16 mouse cellular contexts compared by ENCODE assay signal in the genomic region with DNA sequence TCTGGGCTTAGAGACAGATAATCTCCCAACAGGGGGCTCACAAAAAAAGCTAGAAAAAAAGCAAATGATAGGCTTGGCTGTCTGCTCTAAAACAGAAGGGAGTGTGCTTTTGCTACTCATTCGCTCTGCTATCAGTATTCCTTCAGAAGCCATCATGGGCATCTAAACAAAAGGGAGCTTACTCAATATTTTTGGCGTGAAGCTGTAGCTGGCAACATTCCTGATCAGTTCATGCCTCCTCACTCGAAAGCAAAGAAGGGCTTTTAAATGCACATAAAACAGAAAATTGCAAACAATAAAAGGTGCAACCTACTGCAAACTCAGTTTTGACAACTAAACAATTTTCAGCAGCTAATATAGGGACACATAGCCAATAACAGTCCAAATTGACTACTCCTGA. TPM values are rescaled to one million over a fixed set of nuclear protein-coding genes. Genes with fewer than 3 reads are reported as not detected.
A peak's percentile ranks its signal among the peaks of the same experiment; 100 is the strongest.
DNase-seq lines count a peak whose midpoint lies in the region; ATAC-seq and TF ChIP-seq lines count a peak whose summit lies in the region.
"Had no signal": no experiment of that assay in that cellular context is flagged by ENCODE, and none has a peak within 500 bp of the region (broad histone marks: within the 10 kb centered on the region; RNA-seq: fewer than 3 reads in every experiment).

No protein-coding gene starts in this region.

- peaks cover 14% of the 10 kb centered on the region for H3K4me1 ChIP-seq in hindbrain, embryonic 15.5 days (replicated peaks)
- peaks cover 6% of the 10 kb centered on the region; the same call in 1 of the 2 replicates for H3K4me1 ChIP-seq in hindbrain, embryonic 16.5 days (ENCODE audit: control insufficient read depth, insufficient read depth, low read depth, low read length)
- peaks cover 7% of the 10 kb centered on the region; the same call in 1 of the 2 replicates for H3K4me1 ChIP-seq in midbrain, embryonic 15.5 days
- peaks cover 9% of the 10 kb centered on the region; the same call in 1 of the 2 replicates for H3K4me1 ChIP-seq in midbrain, postnatal 0 days (ENCODE audit: insufficient read depth, low read length)
- H3K4me1 ChIP-seq: embryonic facial prominence, embryonic 13.5 days; limb, embryonic 15.5 days had no signal

- H3K4me3 ChIP-seq in hindbrain, embryonic 15.5 days = no peak overlapping the region
- no peak overlapping the region for H3K4me3 ChIP-seq in hindbrain, embryonic 16.5 days (ENCODE audit: low read length)
- no peak overlapping the region for H3K4me3 ChIP-seq in midbrain, embryonic 15.5 days
- H3K4me3 ChIP-seq in midbrain, postnatal 0 days (ENCODE audit: low read depth, low read length) = no peak overlapping the region
- H3K4me3 ChIP-seq: embryonic facial prominence, embryonic 13.5 days; heart, embryonic 15.5 days; hindbrain, embryonic 13.5 days; limb, embryonic 15.5 days had no signal

- no peak for ATAC-seq in hindbrain, embryonic 15.5 days (ENCODE audit: low FRiP score, low read depth)
- no peak for ATAC-seq in hindbrain, embryonic 16.5 days
- no peak for ATAC-seq in midbrain, embryonic 15.5 days (replicated peaks)
- no peak for ATAC-seq in midbrain, postnatal 0 days (ENCODE audit: low FRiP score)

- peaks cover 27% of the 10 kb centered on the region for H3K36me3 ChIP-seq in hindbrain, embryonic 15.5 days
- peaks cover 26% of the 10 kb centered on the region for H3K36me3 ChIP-seq in hindbrain, embryonic 16.5 days (ENCODE audit: control insufficient read depth, insufficient read depth, low read length)
- peaks cover 19% of the 10 kb centered on the region for H3K36me3 ChIP-seq in midbrain, embryonic 15.5 days (replicated peaks)
- peaks cover 31% of the 10 kb centered on the region for H3K36me3 ChIP-seq in midbrain, postnatal 0 days (ENCODE audit: insufficient read depth, low read length)

- H3K4me2 ChIP-seq in hindbrain, embryonic 15.5 days = no peak overlapping the region
- H3K4me2 ChIP-seq in hindbrain, embryonic 16.5 days (ENCODE audit: low read length) = no peak overlapping the region
- H3K4me2 ChIP-seq in midbrain, embryonic 15.5 days = no peak overlapping the region
- H3K4me2 ChIP-seq in midbrain, postnatal 0 days (ENCODE audit: low read depth, low read length, poor library complexity, severe bottlenecking) = no peak overlapping the region
- H3K4me2 ChIP-seq: embryonic facial prominence, embryonic 13.5 days; heart, embryonic 15.5 days; hindbrain, embryonic 13.5 days; limb, embryonic 15.5 days had no signal

- no peaks in the 10 kb centered on the region for H3K9me3 ChIP-seq in hindbrain, embryonic 15.5 days
- H3K9me3 ChIP-seq in hindbrain, embryonic 16.5 days (ENCODE audit: control insufficient read depth, low read length) = no peaks in the 10 kb centered on the region
- H3K9me3 ChIP-seq in midbrain, embryonic 15.5 days = no peaks in the 10 kb centered on the region
- H3K9me3 ChIP-seq in midbrain, postnatal 0 days (ENCODE audit: low read length) = no peaks in the 10 kb centered on the region
- H3K9me3 ChIP-seq: embryonic facial prominence, embryonic 13.5 days; heart, embryonic 15.5 days; hindbrain, embryonic 13.5 days; limb, embryonic 15.5 days had no signal

- no peak overlapping the region for H3K9ac ChIP-seq in hindbrain, embryonic 15.5 days
- no peak overlapping the region for H3K9ac ChIP-seq in hindbrain, embryonic 16.5 days (ENCODE audit: low read depth, low read length)
- no peak overlapping the region for H3K9ac ChIP-seq in midbrain, embryonic 15.5 days
- H3K9ac ChIP-seq in midbrain, postnatal 0 days (replicated peaks; ENCODE audit: low read length, poor library complexity, severe bottlenecking) = no peak overlapping the region
- H3K9ac ChIP-seq: embryonic facial prominence, embryonic 13.5 days; heart, embryonic 15.5 days; hindbrain, embryonic 13.5 days; limb, embryonic 15.5 days had no signal

- 68% methylated on average over 3 of the region's 3 CpGs for WGBS in hindbrain, embryonic 15.5 days
- WGBS in hindbrain, embryonic 16.5 days = 54% methylated on average over 3 of the region's 3 CpGs
- 46% methylated on average over 3 of the region's 3 CpGs for WGBS in midbrain, embryonic 15.5 days
- WGBS in midbrain, postnatal 0 days = 40% methylated on average over 3 of the region's 3 CpGs

- H3K27me3 ChIP-seq in hindbrain, embryonic 15.5 days = no peaks in the 10 kb centered on the region
- no peaks in the 10 kb centered on the region for H3K27me3 ChIP-seq in hindbrain, embryonic 16.5 days (replicated peaks; ENCODE audit: control insufficient read depth, insufficient read depth, low read length)
- H3K27me3 ChIP-seq in midbrain, embryonic 15.5 days (replicated peaks) = no peaks in the 10 kb centered on the region
- H3K27me3 ChIP-seq in midbrain, postnatal 0 days (ENCODE audit: insufficient read depth, low read length) = no peaks in the 10 kb centered on the region
- H3K27me3 ChIP-seq: embryonic facial prominence, embryonic 13.5 days; heart, embryonic 15.5 days; hindbrain, embryonic 13.5 days; limb, embryonic 15.5 days had no signal

- TF ChIP-seq CTCF in midbrain, postnatal 0 days (IDR thresholded peaks at IDR 0.05) = no peak

- peak overlapping the region; percentile 31; the same call in 1 of the 2 replicates for H3K27ac ChIP-seq in hindbrain, embryonic 15.5 days (replicated peaks)
- H3K27ac ChIP-seq in hindbrain, embryonic 16.5 days (ENCODE audit: low read depth, low read length) = no peak overlapping the region
- peak overlapping the region; percentile 23; the same call in 1 of the 2 replicates for H3K27ac ChIP-seq in midbrain, embryonic 15.5 days
- no peak overlapping the region for H3K27ac ChIP-seq in midbrain, postnatal 0 days (ENCODE audit: low read depth, low read length)
- H3K27ac ChIP-seq: embryonic facial prominence, embryonic 13.5 days; heart, embryonic 15.5 days; hindbrain, embryonic 13.5 days; limb, embryonic 15.5 days; macrophage had no signal

- peak; percentile 74 to 75 for DNase-seq in cerebellum, postnatal 10 days
- DNase-seq in cerebellum, adult 11-12 months = no peak
- DNase-seq in midbrain, postnatal 0 days (ENCODE audit: low spot score) = no peak
- peak; percentile 12 for DNase-seq in lung, postnatal 25 days (ENCODE audit: low spot score)
- DNase-seq in right cerebral cortex, postnatal 25 days = no peak
- DNase-seq: kidney, adult 18-20 months; kidney, postnatal 36 days; right cerebral cortex, postnatal 14 days had no signal

RNA-seq across cellular contexts. Expression of a gene that starts 59.1 kb away (rescaled TPM):
- 9.9 and 10.5 TPM in 2 replicates for polyA plus RNA-seq in hindbrain, embryonic 15.5 days (2015; fragmentation: Nextera tagmentation; extraction: Ambion mirVana)
- polyA plus RNA-seq in hindbrain, embryonic 16.5 days (2015; fragmentation: Nextera tagmentation; extraction: Ambion mirVana) = 7.5 and 9.1 TPM in 2 replicates
- 10.3 and 12.7 TPM in 2 replicates for polyA plus RNA-seq in midbrain, embryonic 15.5 days (2015; fragmentation: Nextera tagmentation; extraction: Ambion mirVana)
- 11.0 and 15.0 TPM in 2 replicates for total RNA-seq in midbrain, postnatal 0 days (2014; rRNA removed)
- 5.1 and 7.3 TPM in 2 replicates for polyA plus RNA-seq in midbrain, postnatal 0 days (2015; fragmentation: Nextera tagmentation; extraction: Ambion mirVana)

Comparison
In these comparisons a context has a peak if more than half of its experiments do, and no peak if none do; other contexts are left out.
1. DNase-seq: peak in cerebellum, postnatal 10 days (2 of 2) and lung, postnatal 25 days (single experiment); none in cerebellum, adult 11-12 months (single experiment), midbrain, postnatal 0 days (single experiment) and right cerebral cortex, postnatal 25 days (single experiment).
2. H3K27ac ChIP-seq: peak in hindbrain, embryonic 15.5 days (single experiment) and midbrain, embryonic 15.5 days (single experiment); none in hindbrain, embryonic 16.5 days (single experiment) and midbrain, postnatal 0 days (single experiment).